8 mouse cellular contexts compared by ENCODE assay signal in genomic region chr13:63242401-63243192, GRCm38 (mm10).
A peak's percentile ranks its signal among the peaks of the same experiment; 100 is the strongest.
DNase-seq lines count a peak whose midpoint lies in the region; ATAC-seq and TF ChIP-seq lines count a peak whose summit lies in the region.
"Had no signal": no experiment of that assay in that cellular context is flagged by ENCODE, and none has a peak within 500 bp of the region (broad histone marks: within the 10 kb centered on the region; RNA-seq: fewer than 3 reads in every experiment).

No protein-coding gene starts in this region.

- H3K4me1 ChIP-seq in midbrain, embryonic 14.5 days (ENCODE audit: control insufficient read depth, insufficient read depth, low read length), result peaks cover 13% of the 10 kb centered on the region; the same call in 1 of the 2 replicates
- H3K4me1 ChIP-seq in midbrain, postnatal 0 days (ENCODE audit: insufficient read depth, low read length), result peaks cover 4% of the 10 kb centered on the region; the same call in 1 of the 2 replicates
- peaks cover 24 to 67% of the 10 kb centered on the region in 2 experiments for H3K4me1 ChIP-seq in heart, embryonic 14.5 days (ENCODE audit: control insufficient read depth in 2 of 2, insufficient read depth in 2 of 2, low read length in 2 of 2)
- peaks cover 37% of the 10 kb centered on the region for H3K4me1 ChIP-seq in kidney, postnatal 0 days (replicated peaks; ENCODE audit: insufficient read depth, low read length)
- peaks cover 31% of the 10 kb centered on the region for H3K4me1 ChIP-seq in stomach, embryonic 14.5 days (ENCODE audit: control insufficient read depth, insufficient read depth, low read length)

- H3K36me3 ChIP-seq in midbrain, embryonic 14.5 days (ENCODE audit: control insufficient read depth, insufficient read depth, low read length), result no peaks in the 10 kb centered on the region
- no peaks in the 10 kb centered on the region for H3K36me3 ChIP-seq in midbrain, postnatal 0 days (ENCODE audit: insufficient read depth, low read length)
- peaks cover 21% of the 10 kb centered on the region for H3K36me3 ChIP-seq in heart, embryonic 14.5 days (ENCODE audit: control insufficient read depth, insufficient read depth, low read length)
- no peaks in the 10 kb centered on the region for H3K36me3 ChIP-seq in kidney, postnatal 0 days (ENCODE audit: insufficient read depth, low read length)
- H3K36me3 ChIP-seq in stomach, embryonic 14.5 days (ENCODE audit: control insufficient read depth, insufficient read depth, low read length), result no peaks in the 10 kb centered on the region; the same call in 1 of the 2 replicates

- H3K27ac ChIP-seq in midbrain, embryonic 14.5 days (replicated peaks; ENCODE audit: low read depth, low read length), result no peak overlapping the region
- H3K27ac ChIP-seq in midbrain, postnatal 0 days (ENCODE audit: low read depth, low read length), result no peak overlapping the region
- peak overlapping the region; percentile 81 to 99 for H3K27ac ChIP-seq in heart, embryonic 14.5 days (replicated peaks in 1 of 2; ENCODE audit: control insufficient read depth in 1 of 2, insufficient read depth in 1 of 2, low read depth in 2 of 2, low read length in 2 of 2)
- H3K27ac ChIP-seq in kidney, postnatal 0 days, result peak overlapping the region; percentile 93
- peak overlapping the region; percentile 56; the same call in 1 of the 2 replicates for H3K27ac ChIP-seq in stomach, embryonic 14.5 days (ENCODE audit: low read length)

- no peaks in the 10 kb centered on the region for H3K27me3 ChIP-seq in midbrain, embryonic 14.5 days (ENCODE audit: control insufficient read depth, insufficient read depth, low read length)
- no peaks in the 10 kb centered on the region for H3K27me3 ChIP-seq in midbrain, postnatal 0 days (ENCODE audit: insufficient read depth, low read length)
- no peaks in the 10 kb centered on the region for H3K27me3 ChIP-seq in heart, embryonic 14.5 days (ENCODE audit: control insufficient read depth, insufficient read depth, low read length)
- H3K27me3 ChIP-seq in kidney, postnatal 0 days (ENCODE audit: insufficient read depth, low read length), result no peaks in the 10 kb centered on the region
- no peaks in the 10 kb centered on the region for H3K27me3 ChIP-seq in stomach, embryonic 14.5 days (ENCODE audit: control insufficient read depth, insufficient read depth, low read length)

- H3K9ac ChIP-seq in midbrain, embryonic 14.5 days (replicated peaks; ENCODE audit: low read length), result no peak overlapping the region
- no peak overlapping the region for H3K9ac ChIP-seq in midbrain, postnatal 0 days (replicated peaks; ENCODE audit: low read length, poor library complexity, severe bottlenecking)
- peak overlapping the region; percentile 97 for H3K9ac ChIP-seq in heart, embryonic 14.5 days (ENCODE audit: low read length)
- H3K9ac ChIP-seq in kidney, postnatal 0 days (ENCODE audit: low read depth, low read length), result peak overlapping the region; percentile 57; the same call in 1 of the 2 replicates
- peak overlapping the region; percentile 18; the same call in 1 of the 2 replicates for H3K9ac ChIP-seq in stomach, embryonic 14.5 days (replicated peaks; ENCODE audit: low read depth, low read length)

- WGBS in midbrain, embryonic 14.5 days, result 75% methylated on average over 10 of the region's 10 CpGs
- WGBS in midbrain, postnatal 0 days, result 71% methylated on average over 10 of the region's 10 CpGs
- 34% methylated on average over 10 of the region's 10 CpGs for WGBS in heart, embryonic 14.5 days
- 24% methylated on average over 10 of the region's 10 CpGs for WGBS in kidney, postnatal 0 days
- WGBS in stomach, embryonic 14.5 days, result 68% methylated on average over 10 of the region's 10 CpGs

- no peaks in the 10 kb centered on the region for H3K9me3 ChIP-seq in midbrain, embryonic 14.5 days (ENCODE audit: control insufficient read depth, low read length)
- H3K9me3 ChIP-seq in midbrain, postnatal 0 days (ENCODE audit: low read length), result no peaks in the 10 kb centered on the region
- H3K9me3 ChIP-seq in heart, embryonic 14.5 days (ENCODE audit: control insufficient read depth, low read length), result no peaks in the 10 kb centered on the region
- no peaks in the 10 kb centered on the region for H3K9me3 ChIP-seq in kidney, postnatal 0 days (replicated peaks; ENCODE audit: low read length)
- no peaks in the 10 kb centered on the region for H3K9me3 ChIP-seq in stomach, embryonic 14.5 days (ENCODE audit: control insufficient read depth, low read depth, low read length)

- intact Hi-C loops in gastrocnemius, postnatal 14 days (cut with DNase I; ENCODE audit: low total_unique reads), result loop anchor here (10.0 kb wide), 1 partner anchor 82 kb away; no protein-coding TSS in a partner anchor

- no peak overlapping the region for H3K4me3 ChIP-seq in midbrain, embryonic 14.5 days (replicated peaks; ENCODE audit: low read depth, low read length)
- H3K4me3 ChIP-seq in midbrain, postnatal 0 days (ENCODE audit: low read depth, low read length), result no peak overlapping the region
- peak overlapping the region; percentile 41 to 87 for H3K4me3 ChIP-seq in heart, embryonic 14.5 days (ENCODE audit: control insufficient read depth in 1 of 2, insufficient read depth in 1 of 2, low read depth in 1 of 2, low read length in 2 of 2)
- peak overlapping the region; percentile 64 for H3K4me3 ChIP-seq in kidney, postnatal 0 days (replicated peaks; ENCODE audit: low read depth, low read length)
- peak overlapping the region; percentile 78 for H3K4me3 ChIP-seq in stomach, embryonic 14.5 days (ENCODE audit: low read depth, low read length)

- H3K4me2 ChIP-seq in midbrain, embryonic 14.5 days (ENCODE audit: low read length), result peak overlapping the region; percentile 0; the same call in 1 of the 2 replicates
- H3K4me2 ChIP-seq in midbrain, postnatal 0 days (ENCODE audit: low read depth, low read length, poor library complexity, severe bottlenecking), result no peak overlapping the region
- peak overlapping the region; percentile 81 for H3K4me2 ChIP-seq in heart, embryonic 14.5 days (ENCODE audit: low read length)
- peak overlapping the region; percentile 82 for H3K4me2 ChIP-seq in kidney, postnatal 0 days (ENCODE audit: low read length)
- H3K4me2 ChIP-seq in stomach, embryonic 14.5 days (replicated peaks; ENCODE audit: low read depth, low read length), result peak overlapping the region; percentile 72

- no peak for DNase-seq in midbrain, embryonic 14.5 days
- DNase-seq in midbrain, postnatal 0 days (ENCODE audit: low spot score), result no peak
- DNase-seq in kidney, postnatal 0 days (ENCODE audit: low spot score), result no peak
- DNase-seq in gastrocnemius, postnatal 14 days, result no peak
- DNase-seq in left cerebral cortex, adult 11 months (ENCODE audit: low spot score), result no peak

- TF ChIP-seq CTCF in midbrain, postnatal 0 days (IDR thresholded peaks at IDR 0.05), result no peak
- no peak for TF ChIP-seq CTCF in kidney, postnatal 0 days (IDR thresholded peaks at IDR 0.05; ENCODE audit: low read depth)

- ATAC-seq in midbrain, embryonic 14.5 days (ENCODE audit: low FRiP score, low TSS enrichment), result no peak
- no peak for ATAC-seq in midbrain, postnatal 0 days (ENCODE audit: low FRiP score)
- no peak for ATAC-seq in heart, embryonic 14.5 days (ENCODE audit: insufficient number of reproducible peaks, insufficient read depth, low FRiP score, low read depth)
- ATAC-seq in kidney, postnatal 0 days (replicated peaks; ENCODE audit: low FRiP score, low read depth), result no peak
- ATAC-seq in stomach, embryonic 14.5 days (ENCODE audit: insufficient number of reproducible peaks, insufficient read depth, low FRiP score, low read depth), result no peak
- ATAC-seq: forebrain, embryonic 16.5 days had no signal

Comparison
In these comparisons a context has a peak if more than half of its experiments do, and no peak if none do; other contexts are left out.
1. H3K27ac ChIP-seq: peak in heart, embryonic 14.5 days (2 of 2), kidney, postnatal 0 days (single experiment) and stomach, embryonic 14.5 days (single experiment); none in midbrain, embryonic 14.5 days (single experiment) and midbrain, postnatal 0 days (single experiment).
2. H3K4me3 ChIP-seq: peak in heart, embryonic 14.5 days (2 of 2), kidney, postnatal 0 days (single experiment) and stomach, embryonic 14.5 days (single experiment); none in midbrain, embryonic 14.5 days (single experiment) and midbrain, postnatal 0 days (single experiment).
3. H3K9ac ChIP-seq: peak in heart, embryonic 14.5 days (single experiment), kidney, postnatal 0 days (single experiment) and stomach, embryonic 14.5 days (single experiment); none in midbrain, embryonic 14.5 days (single experiment) and midbrain, postnatal 0 days (single experiment).